Mouse (Mus musculus) gastrocnemius, adult 2 months (tissue): ENCODE data around the gene Gm47995. TPM values are rescaled to one million over a fixed set of nuclear protein-coding genes. Genes with fewer than 3 reads are reported as not detected.
"Not testable (repeated sequence)": the region's sequence is repeated elsewhere in the genome, so short reads cannot be mapped to it uniquely, and the experiment has no call there.

ENCODE experiments used
- DNase-seq: peaks from one replicate; pipeline ENCODE4 v3.0.0; 2022
- H3K27ac ChIP-seq: fragments of 200-600 bp; 2 replicates; pipeline ENCODE4 v1.8.1; 2022; ENCODE audit warnings: mild to moderate bottlenecking
- H3K4me3 ChIP-seq: fragments of 200-600 bp; 2 replicates; pipeline ENCODE4 v1.8.1; 2022; ENCODE audit warnings: mild to moderate bottlenecking, moderate library complexity
- CTCF ChIP-seq: fragments of 200-600 bp; IDR thresholded peaks from 2 replicates; pipeline ENCODE4 v1.8.1; 2022; ENCODE audit warnings: antibody characterized with exemption, mild to moderate bottlenecking, moderate library complexity
- intact Hi-C: fragments of 180-260 bp; cut with DNase I; formaldehyde crosslinking; loops from one replicate; pipeline ENCODE4 v1.15.1; 2025
- long read RNA-seq, 2 experiments: library from polyadenylated mRNA; stranded (forward); transcript quantifications; one replicate each; pipeline ENCODE4 v2.0.0; 2021
- total RNA-seq, 2 experiments: library from RNA; stranded (reverse); gene quantifications; 2 replicates each; pipeline ENCODE4 v1.2.3; 2021

The Gm47995 gene
- total RNA-seq: not detected
- long read RNA-seq, experiment 1: 0 reads
- long read RNA-seq, experiment 2: 0 reads

DNA sequence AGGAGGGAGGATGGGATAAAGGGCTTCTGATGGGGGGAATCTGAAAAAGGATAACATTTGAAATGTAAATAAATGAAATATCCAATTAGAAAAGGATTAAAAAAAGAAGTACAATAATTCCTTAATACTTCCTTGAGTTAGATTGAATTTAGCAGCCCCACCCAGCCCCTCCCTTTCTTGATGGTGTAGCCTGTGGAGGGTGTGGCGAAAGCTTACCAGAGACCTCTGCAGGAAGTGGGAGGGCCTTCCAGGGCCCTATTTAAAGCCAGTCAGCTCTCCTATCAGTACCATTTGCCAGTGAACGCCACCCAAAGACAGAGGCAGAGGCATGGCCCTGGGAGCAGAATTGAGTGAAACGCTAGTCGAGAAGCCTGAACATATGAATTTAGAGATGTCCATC is at the start of gene Gm47995:
Gene Gm47995 (plus strand): TSS at position 329 of the 400 bp plus-strand sequence.
- DNase-seq, intact Hi-C loops, H3K4me3 ChIP-seq, H3K27ac ChIP-seq: not testable (repeated sequence)

DNA sequence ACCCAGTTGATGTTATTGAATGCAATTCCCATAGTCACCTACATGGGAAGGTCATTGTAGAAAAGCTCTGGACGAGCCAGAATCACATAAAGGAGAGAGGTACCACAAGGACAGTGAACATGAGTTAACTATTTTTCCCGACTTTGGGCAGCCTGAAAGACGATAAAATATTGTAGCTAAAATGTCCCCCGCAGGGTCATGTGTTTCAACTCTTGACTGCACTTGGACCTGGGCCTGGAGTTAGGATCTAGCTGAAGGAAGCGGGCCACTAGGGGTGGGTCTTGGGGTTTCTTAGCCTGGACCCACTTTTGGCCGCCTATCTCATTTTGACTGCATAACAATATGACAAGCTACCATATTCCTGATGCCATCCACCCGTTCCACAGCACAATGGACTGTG is 48.0 kb upstream of the Gm47995 start:
- Histone ChIP-seq H3K4me3 (no peak overlapping the region), H3K27ac (no peak overlapping the region)
- DNase-seq: no peak
- intact Hi-C loops: no loop called here
- no peak for TF ChIP-seq CTCF

DNA sequence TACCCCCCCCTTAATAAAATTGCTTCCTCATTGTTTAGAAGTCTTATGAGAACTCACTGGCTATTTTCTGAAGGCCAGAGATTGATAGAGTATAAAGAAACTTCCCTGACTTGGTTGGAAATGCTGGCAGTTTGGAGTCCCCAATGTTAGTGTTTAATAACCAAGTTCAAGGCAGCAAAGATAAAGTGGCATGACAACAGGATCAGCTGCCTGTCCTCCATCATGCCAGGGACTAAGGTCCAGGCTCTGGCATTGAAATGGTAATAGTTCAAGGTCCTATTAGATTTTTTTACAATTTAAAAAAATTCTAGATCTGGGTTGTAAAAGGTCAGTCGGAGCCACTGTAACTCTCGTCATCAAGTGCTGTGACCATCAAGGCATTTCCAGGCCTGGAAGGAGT is 47.2 kb upstream of the Gm47995 start:
- no peak for DNase-seq
- no peak overlapping the region for H3K4me3 ChIP-seq
- no peak overlapping the region for H3K27ac ChIP-seq
- intact Hi-C loops: no loop called here
- no peak for TF ChIP-seq CTCF

DNA sequence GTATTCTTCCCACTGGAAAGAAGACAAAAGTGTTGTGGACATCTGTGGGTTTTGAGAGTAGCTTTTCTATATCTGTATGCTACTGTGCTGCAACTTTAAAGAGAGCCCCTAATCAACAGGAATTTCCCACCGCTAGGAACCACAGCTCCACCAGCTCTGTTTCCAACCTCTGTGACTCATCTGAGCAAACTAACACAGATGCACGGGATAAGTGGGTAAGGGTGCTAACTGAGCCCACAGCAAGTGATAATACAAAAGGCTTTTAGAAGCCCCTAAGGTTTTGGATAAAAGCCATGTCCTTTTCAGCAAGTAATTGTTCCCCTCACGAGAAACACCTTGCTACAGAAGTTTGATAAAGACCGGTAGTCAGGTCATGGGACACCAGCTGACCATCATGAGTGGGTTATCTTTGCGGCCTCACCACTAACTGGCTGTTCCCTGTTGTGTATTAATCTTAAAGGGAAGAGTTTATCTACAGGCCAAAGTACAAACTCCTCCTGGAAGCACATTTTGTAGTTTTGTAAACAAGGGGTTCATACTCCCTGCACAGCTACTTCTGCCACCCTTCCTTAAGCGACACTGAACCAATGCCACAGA is 45.1 kb upstream of the Gm47995 start:
- Histone ChIP-seq H3K4me3 (no peak overlapping the region), H3K27ac (no peak overlapping the region)
- no peak for DNase-seq
- TF ChIP-seq CTCF: no peak
- intact Hi-C loops: no loop called here

DNA sequence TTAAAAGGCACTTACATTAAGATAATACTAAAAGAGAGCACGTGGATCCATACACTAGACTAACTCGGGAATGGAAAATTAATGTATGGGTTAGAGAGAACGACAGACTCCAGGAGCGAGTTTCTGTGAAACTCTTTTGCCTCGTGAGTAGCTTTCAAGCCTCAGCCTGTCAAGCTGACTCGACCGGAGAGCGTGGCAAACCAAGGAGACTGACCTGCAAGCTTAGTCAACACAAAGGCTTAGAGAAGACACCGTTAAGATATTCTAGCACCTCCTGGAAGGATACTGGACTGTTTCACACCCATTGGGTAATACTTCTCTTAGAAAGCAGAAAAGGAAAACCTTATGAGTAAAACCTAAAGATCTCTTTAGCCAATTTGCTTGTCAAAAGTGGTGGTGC is 44.1 kb upstream of the Gm47995 start:
- H3K27ac ChIP-seq, intact Hi-C loops, DNase-seq, H3K4me3 ChIP-seq: not testable (repeated sequence)

DNA sequence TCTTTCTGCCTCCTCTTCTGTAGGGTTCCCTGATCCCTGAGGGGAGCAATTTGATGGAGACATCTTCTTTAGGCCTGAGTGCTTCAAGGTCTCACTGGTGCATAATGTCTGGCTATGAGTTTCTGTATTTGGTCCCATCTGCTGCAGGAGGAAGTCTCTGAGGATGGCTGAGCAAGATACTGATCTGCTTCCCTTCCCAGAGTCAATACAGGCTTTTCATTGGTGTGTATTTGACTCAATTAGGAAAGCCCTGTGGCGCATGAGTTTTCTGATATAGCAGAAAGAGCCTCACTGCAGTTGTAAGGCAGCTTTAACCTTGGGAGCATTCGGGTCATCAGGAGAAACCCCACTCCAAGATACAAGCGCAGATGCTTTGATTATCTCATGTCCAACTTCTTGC is 42.1 kb upstream of the Gm47995 start:
- no peak for TF ChIP-seq CTCF
- intact Hi-C loops: no loop called here
- DNase-seq: no peak
- Histone ChIP-seq H3K27ac (no peak overlapping the region), H3K4me3 (no peak overlapping the region)

DNA sequence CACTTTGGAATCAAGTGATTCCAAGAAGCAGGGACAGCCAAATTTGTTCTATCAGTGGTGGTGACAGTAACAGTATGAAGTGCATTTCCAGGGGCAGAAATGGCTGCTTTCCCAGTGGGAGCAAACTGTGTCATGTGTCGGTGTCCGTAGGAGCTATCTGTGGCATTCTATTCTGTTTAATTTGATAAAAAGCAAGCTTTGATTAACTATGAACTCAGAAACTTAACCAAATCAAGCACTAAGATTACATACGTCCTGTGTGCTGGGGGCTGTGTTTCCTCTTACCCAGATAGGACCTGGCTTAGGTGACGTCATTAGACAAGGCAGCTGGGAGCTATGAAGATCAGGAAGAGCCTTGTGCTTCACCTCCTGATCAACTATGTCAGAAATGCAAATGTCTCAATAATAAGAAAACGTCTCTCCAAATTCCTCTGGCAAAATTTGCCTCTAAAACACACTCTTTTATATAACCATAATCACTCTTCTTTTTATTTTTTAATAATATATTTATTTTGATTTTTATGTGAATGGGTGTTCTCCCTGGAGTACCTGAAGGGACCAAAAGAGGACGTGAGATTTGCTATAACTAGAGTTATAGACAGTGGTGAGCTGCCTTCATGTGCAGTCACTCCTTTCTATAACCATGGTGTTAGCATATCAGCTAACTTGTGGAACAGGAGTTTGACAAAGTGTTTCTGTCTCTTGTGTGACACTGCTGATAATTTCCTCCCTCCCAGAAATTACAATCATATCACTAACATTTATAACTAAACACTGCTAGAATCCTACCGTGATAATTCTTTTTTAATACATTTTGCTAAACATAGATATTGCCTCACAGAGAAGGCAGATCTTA is 41.2 kb upstream of the Gm47995 start:
- H3K27ac ChIP-seq: no peak overlapping the region
- H3K4me3 ChIP-seq: no peak overlapping the region
- intact Hi-C loops: no loop called here
- no peak for DNase-seq
- TF ChIP-seq CTCF: no peak

DNA sequence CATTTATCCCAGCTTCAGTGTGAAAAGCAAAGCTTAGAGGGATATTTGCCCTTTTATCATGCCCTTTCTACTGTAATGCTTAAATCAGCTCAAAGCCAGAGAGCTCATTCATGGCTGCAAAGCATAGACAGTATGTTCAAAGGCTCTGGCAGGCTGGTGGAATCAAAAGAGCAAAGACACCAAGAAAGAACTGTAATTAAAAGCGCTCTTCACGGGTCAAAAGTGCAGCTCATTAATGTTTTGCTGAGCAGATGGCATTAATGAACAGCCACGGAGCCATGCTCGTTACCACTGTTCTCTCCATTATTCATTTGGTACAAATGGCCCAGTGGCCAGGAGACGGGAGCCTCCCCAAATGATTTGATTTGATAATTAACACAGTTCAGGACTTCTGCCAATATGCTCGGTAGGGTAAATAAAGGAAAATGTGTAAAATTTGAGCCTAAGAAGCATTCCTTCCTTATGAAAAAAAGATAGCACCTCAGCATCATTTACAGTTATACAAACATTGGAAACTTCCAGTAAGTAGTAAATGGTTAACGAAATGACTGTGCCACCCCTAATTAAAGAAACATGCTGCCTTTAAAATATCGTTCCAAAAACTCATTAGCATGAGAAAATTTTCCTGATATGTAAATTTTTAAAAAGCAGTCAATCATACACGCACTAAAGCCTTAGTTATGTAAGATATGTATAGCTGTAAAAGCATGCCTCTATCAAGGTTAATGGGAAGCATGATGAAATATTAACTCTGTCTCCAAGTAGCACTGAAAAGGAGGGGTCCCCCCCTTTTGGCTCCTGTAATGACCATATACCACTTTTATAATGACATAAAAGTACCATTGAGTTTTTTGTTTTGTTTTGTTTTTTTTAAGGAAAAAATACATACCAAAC is 40.0 kb upstream of the Gm47995 start:
- intact Hi-C loops: no loop called here
- no peak overlapping the region for H3K27ac ChIP-seq
- no peak for TF ChIP-seq CTCF
- no peak for DNase-seq
- H3K4me3 ChIP-seq: no peak overlapping the region

DNA sequence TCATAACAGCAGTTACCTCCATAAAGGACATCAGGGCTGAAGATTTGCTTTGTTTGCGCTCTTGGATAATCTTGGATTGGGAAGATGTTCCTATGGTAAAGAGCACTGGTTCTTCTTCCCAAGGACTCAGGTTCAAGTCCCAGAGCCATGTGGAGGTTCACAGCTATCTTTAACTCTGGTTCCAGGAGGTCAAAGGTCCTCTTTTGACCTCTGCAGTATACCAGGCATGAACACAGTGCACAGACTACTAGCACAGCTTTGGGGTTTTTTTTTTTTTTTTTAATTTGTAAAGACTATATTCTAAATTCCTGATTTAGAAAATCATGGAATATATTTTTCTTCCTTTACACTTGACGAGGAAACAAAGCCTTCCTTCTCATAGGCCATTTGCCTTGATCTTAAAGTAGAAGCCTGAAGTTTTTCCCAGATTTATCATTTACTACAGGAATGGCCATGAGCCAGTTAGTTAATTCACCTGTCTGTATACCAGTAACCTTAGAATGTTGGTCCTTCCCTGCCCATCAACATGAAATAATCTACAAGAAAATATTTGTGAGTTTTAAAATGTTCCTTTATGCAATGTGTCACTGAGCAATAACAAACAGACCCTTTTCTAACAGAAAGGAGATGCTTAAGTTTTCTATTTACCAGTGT is 39.3 kb upstream of the Gm47995 start:
- no peak for DNase-seq
- H3K4me3 ChIP-seq: no peak overlapping the region
- no peak for TF ChIP-seq CTCF
- intact Hi-C loops: no loop called here
- H3K27ac ChIP-seq: no peak overlapping the region

DNA sequence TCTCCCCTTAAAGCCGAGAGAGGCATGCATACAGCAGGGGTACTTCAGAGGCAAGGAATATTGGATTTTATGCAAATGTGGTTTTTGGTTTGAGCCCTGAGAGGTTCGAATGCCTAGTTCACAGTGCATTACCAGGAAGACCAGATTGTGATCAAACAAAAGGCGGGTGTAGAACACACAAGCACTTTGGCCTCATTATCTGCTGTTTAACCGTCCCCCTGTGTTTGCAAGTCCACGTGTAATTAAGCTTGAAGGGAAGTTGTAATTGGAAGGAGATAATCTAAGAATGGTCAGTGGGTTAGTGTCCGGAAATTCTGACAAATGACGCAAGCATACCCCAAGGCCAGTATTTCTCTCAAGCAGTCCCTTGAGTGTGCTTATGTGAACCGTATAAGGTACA is 32.2 kb upstream of the Gm47995 start:
- TF ChIP-seq CTCF: no peak
- Histone ChIP-seq H3K27ac (no peak overlapping the region), H3K4me3 (no peak overlapping the region)
- DNase-seq: no peak
- intact Hi-C loops: loop anchor here (10.0 kb wide), 1 partner anchor 81 kb away; no protein-coding TSS in a partner anchor

DNA sequence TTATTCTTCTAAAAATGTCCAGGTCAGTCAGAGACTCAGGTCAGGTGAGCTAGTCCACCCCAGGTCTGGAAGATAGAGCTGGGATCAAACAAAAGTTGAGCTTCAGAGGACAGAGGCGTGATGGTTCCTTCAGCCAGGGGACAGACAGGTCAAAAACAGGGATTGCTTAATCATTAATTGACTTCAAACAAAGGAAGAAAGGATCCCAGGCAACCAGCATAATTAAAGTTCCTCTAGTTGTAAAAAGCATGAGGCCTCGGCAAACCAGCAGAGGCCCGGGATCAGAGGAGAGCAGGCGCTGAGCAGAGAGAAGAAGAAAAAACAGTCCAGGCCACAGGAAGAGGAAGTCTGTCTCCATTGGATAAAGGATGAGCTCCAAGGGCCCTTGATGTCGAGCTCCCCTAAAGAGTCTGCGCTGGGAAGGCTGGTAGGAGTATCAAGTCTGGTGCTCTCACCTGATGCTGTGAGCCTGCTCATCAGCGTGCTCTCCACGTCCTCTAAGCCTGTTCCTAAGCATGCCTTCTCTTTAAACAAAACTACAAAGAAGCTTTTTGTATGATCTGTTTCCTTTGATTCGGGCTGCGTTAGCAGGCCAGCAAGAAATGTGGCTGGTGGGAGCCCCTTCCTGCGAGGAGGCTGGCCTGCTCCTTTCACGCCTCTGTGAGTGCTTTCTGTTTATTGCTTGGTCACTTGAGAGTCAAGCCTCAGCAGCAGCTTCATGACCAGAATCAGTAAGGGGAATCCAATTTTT is 30.8 kb upstream of the Gm47995 start:
- Histone ChIP-seq H3K27ac (no peak overlapping the region), H3K4me3 (no peak overlapping the region)
- intact Hi-C loops: loop anchor here (10.0 kb wide), 1 partner anchor 83 kb away; no protein-coding TSS in a partner anchor
- no peak for TF ChIP-seq CTCF
- DNase-seq: no peak

DNA sequence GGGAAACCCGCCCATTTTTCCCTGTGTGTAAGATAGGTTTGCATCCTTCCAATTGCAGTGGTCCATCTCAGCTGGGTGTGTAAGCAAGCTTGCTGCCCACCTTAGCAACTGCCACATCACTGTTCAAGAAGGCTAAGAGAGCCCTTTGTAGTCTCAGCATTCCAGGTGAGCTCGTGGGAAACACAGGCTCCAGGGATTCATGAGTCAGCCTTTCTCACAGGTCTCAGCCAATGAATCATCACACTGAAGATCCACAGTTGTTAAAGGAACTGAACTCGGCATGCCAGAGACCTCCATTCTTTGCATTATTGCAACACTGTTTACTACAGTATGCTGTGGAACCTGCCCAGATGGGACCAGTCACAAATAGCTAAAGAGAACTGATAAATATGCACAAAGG is 29.6 kb upstream of the Gm47995 start:
- TF ChIP-seq CTCF: no peak
- H3K27ac ChIP-seq: no peak overlapping the region
- intact Hi-C loops: loop anchor here (10.0 kb wide), 1 partner anchor 84 kb away; no protein-coding TSS in a partner anchor
- no peak overlapping the region for H3K4me3 ChIP-seq
- no peak for DNase-seq
